Mouse (Mus musculus): ENCODE measurements at regions not wholly inside any gene's neighbourhood (a gene's known extent, or its start where the extent isn't known, plus 50 kb on each side); places are given as distances from the start of the nearest gene placed in this dataset.

GRCm38 (mm10) chr2:10990043-10990728, 181.7 kb upstream of the Prkcq start:
- DNase-seq (ENCODE audit: low spot score): no peak

DNA sequence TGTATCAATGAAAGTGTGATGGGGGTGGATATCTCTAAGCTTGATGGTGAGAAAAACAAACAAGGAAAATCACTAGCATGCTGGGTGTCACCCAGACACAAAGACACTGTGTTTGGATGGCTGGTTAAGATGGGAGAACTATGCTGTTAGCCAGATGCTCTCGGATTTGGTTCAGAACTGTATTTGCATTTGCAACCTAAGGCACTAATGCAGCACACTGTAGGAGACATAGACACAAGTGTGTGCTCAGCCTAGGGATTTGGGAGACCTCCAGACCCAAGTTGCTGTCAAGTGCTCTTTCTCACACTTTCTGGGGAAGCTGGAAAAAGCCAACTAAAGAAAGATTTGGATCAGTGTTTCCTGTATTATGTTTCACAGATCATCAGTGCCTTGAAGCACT, 173.1 kb upstream of the Prkcq start:
- no peak for DNase-seq (ENCODE audit: low spot score)

GRCm38 (mm10) chr2:10999217-10999618, 172.7 kb upstream of the Prkcq start:
- no peak for DNase-seq (ENCODE audit: low spot score)

GRCm38 (mm10) chr2:11005806-11006205, 166.1 kb upstream of the Prkcq start:
- DNase-seq (ENCODE audit: low spot score): no peak

GRCm38 (mm10) chr2:11011041-11011962, 160.6 kb upstream of the Prkcq start:
- no peak for DNase-seq (ENCODE audit: low spot score)

GRCm38 (mm10) chr2:11012312-11012860, 159.5 kb upstream of the Prkcq start:
- no peak for DNase-seq (ENCODE audit: low spot score)

DNA sequence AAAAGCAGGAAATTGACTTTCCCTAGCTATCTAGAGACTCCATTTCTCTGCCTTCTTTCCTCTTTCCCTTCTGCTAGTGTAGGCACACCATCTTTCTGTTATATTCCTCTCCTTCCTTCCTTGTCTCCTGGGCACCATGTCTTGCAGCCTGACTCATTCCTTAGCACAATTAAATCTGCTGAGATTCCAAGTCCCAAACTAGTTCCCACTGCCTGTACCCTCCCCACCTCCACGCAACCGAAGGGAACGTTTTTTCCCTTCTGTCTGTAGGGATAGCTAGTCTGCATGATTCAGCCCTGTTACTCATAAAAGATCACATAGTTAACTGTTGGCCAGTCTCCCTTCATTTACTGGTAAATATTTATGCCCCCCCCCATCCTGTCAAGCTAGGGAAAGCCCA, 158.8 kb upstream of the Prkcq start:
- no peak for DNase-seq (ENCODE audit: low spot score)

GRCm38 (mm10) chr2:11016446-11016845, 155.5 kb upstream of the Prkcq start:
- no peak for DNase-seq (ENCODE audit: low spot score)

GRCm38 (mm10) chr2:11032891-11033290, 139.0 kb upstream of the Prkcq start:
- DNase-seq (ENCODE audit: low spot score): no peak

- peak; percentile 63 for DNase-seq (ENCODE audit: low spot score)
Measured at GRCm38 (mm10) chr2:11034178-11034577, 137.7 kb upstream of the Prkcq start.

DNA sequence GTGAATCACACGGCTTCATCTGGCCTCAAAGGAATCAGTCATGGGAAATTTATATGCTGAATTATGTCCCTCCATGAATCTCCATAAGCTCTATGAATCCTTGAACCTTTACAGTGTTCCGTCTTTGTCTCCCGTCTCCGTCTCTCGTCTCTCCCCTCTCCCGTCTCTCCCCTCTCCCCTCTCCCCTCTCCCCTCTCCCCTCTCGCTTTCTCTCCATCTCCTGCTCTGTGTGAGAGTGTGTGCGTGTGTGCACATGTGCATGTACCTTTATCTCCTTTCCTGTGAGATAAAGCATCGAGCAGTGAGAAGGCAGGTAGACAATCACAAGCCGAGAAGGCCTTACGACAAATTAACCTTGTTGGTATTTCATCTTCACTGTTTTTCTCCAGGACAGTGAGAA, 134.6 kb upstream of the Prkcq start:
- DNase-seq (ENCODE audit: low spot score): no peak

DNA sequence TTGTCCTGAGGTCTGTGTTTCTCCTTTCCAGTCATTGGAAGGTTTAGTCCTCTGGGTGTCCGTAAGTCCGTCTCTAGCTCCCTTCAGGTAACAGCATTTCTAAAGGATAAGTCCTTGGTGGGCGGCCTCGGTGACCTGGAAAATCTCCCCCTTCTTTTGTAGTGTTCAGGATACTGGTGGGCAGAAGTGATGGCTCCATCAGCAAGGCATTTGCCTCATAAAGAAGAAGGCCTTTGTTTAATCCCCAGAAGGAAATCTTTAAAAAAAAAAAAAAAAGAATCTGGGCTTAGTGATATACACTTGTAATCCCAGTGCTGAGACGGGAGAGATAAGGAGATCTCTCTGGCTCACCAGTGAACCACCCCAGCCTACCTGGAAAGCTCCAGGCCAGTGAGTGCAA, 133.5 kb upstream of the Prkcq start:
- DNase-seq (ENCODE audit: low spot score): no peak

GRCm38 (mm10) chr2:11040005-11040404, 131.9 kb upstream of the Prkcq start:
- DNase-seq (ENCODE audit: low spot score): no peak

GRCm38 (mm10) chr2:11044727-11045274, 127.1 kb upstream of the Prkcq start:
- DNase-seq (ENCODE audit: low spot score): no peak

GRCm38 (mm10) chr2:11051621-11052020, 120.3 kb upstream of the Prkcq start:
- DNase-seq (ENCODE audit: low spot score): no peak

- peak; percentile 86 for DNase-seq (ENCODE audit: low spot score)
Measured at GRCm38 (mm10) chr2:11059731-11060425, 112.0 kb upstream of the Prkcq start.

GRCm38 (mm10) chr2:11067384-11067783, 104.5 kb upstream of the Prkcq start:
- peak; percentile 80 for DNase-seq (ENCODE audit: low spot score)

GRCm38 (mm10) chr2:11083536-11083935, 88.4 kb upstream of the Prkcq start:
- no peak for DNase-seq (ENCODE audit: low spot score)

DNA sequence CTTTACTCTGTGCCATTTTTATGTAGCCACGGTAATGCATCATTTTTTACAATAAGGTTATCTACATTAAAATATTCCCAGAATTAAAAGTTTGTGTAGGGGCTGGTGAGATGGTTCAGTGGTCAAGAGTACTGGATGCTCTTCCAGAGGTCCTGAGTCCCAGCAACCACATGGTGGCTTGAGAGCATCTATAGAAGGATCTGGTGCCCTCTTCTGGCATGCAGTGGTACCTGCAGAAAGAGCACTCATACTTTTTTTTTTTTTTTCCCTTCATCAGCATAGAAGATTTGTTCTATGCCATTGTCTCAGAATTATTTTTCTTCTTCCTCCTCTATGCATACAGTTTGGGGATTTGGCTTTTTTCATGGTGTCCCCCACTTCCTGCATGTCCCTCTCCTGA, 84.9 kb upstream of the Prkcq start:
- DNase-seq (ENCODE audit: low spot score): peak; percentile 70

GRCm38 (mm10) chr2:11099834-11100622, 71.9 kb upstream of the Prkcq start:
- DNase-seq (ENCODE audit: low spot score): peak; percentile 25

DNA sequence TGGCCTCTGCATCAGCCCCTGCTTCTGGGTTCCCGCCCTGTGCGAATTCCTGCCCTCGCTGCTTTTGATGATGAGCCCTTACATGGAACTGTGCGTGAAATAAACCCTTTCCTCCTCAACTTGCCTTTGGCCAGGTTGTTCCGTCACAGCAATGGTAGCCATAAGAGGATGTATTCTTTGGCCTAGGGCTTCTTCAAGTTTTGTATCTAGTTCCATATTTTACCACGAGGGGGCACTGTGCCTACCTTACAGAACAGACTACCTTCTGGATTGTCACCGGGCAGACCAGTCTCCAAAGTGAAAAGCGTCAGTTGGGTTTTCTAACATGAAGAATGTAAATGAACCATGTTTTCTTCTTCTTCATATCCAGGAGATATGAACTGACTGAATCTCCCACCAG, 58.7 kb upstream of the Prkcq start:
- DNase-seq (ENCODE audit: low spot score): peak; percentile 79
